Mouse (Mus musculus): Measurements from ENCODE around the gene Maml2. TPM values are rescaled to one million over a fixed set of nuclear protein-coding genes. Genes with fewer than 3 reads are reported as not detected.

The Maml2 gene
- polyA plus RNA-seq, 1 experiment from 2014 or later, result 12.1 TPM

Small RNAs within 50 kb of the gene (microRNA-seq; reads per million reads assigned to microRNA genes)
- gene Gm22643, result not detected

Other genes with a start within 250 kb of the Maml2 start
- 11.6 and 12.0 TPM in 2 replicates for gene Jrkl, start 52.1 kb upstream of the Maml2 start, polyA plus RNA-seq (2014; fragmentation: Nextera tagmentation; extraction: Ambion mirVana)
- gene Ccdc82, start 51.0 kb upstream of the Maml2 start, polyA plus RNA-seq (2014; fragmentation: Nextera tagmentation; extraction: Ambion mirVana), result 14.0 and 15.8 TPM in 2 replicates
- gene Gm17571, start 148.8 kb downstream of the Maml2 start, polyA plus RNA-seq (2014; fragmentation: Nextera tagmentation; extraction: Ambion mirVana), result not detected in 2 replicates

Measured in midbrain, embryonic 14.5 days (tissue).